13 mouse cellular contexts compared by ENCODE assay signal in the genomic region with DNA sequence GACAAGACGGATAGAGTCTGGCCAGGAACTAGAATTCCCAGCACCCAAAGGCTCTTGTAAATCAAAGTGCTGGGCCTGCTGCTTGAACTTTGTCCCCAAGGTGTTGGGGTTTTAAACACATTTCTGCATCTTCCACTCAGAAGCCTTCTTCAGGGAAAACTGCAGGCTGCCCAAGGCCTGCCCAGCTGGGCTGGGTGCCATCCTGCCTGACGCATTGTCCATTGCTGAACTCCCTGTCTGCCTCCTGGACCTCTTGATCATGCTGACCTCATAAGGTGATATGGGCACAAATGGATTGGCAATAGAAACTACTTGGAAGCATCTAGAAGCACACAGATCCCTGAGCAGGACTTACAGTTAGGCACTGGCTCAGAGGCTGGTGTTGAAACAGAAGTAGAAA. TPM values are rescaled to one million over a fixed set of nuclear protein-coding genes. Genes with fewer than 3 reads are reported as not detected.
A peak's percentile ranks its signal among the peaks of the same experiment; 100 is the strongest.
DNase-seq lines count a peak whose midpoint lies in the region; ATAC-seq lines count a peak whose summit lies in the region.
"Had no signal": no experiment of that assay in that cellular context is flagged by ENCODE, and none has a peak within 500 bp of the region (broad histone marks: within the 10 kb centered on the region; RNA-seq: fewer than 3 reads in every experiment).

No protein-coding gene starts in this region.

- DNase-seq in kidney, adult 11 months: peak; percentile 50
- DNase-seq in adrenal gland, postnatal 36 days: peak; percentile 53 to 55
- DNase-seq in cerebellum, postnatal 25 days: peak; percentile 42 to 70
- peak; percentile 56 to 73 for DNase-seq in kidney, postnatal 36 days
- DNase-seq in frontal cortex, postnatal 25 days (ENCODE audit: low spot score in 2 of 2): no peak
- no peak for DNase-seq in embryonic facial prominence, embryonic 10.5 days (ENCODE audit: low spot score)
- DNase-seq: thymus, adult 18-20 months had no signal

- no peak for ATAC-seq in kidney, embryonic 15.5 days (replicated peaks; ENCODE audit: low FRiP score)
- ATAC-seq: midbrain, embryonic 15.5 days had no signal

- no peak overlapping the region for H3K4me3 ChIP-seq in kidney, embryonic 15.5 days (replicated peaks)
- H3K4me3 ChIP-seq in embryonic facial prominence, embryonic 10.5 days: no peak overlapping the region
- H3K4me3 ChIP-seq: embryonic facial prominence, embryonic 13.5 days; forebrain, embryonic 12.5 days; midbrain, embryonic 15.5 days; neural tube, embryonic 12.5 days had no signal

- H3K27me3 ChIP-seq in kidney, embryonic 15.5 days: 0 out of 2 replicates have a peak, but pooled peaks cover 3% of the 10 kb centered on the region
- H3K27me3 ChIP-seq in embryonic facial prominence, embryonic 10.5 days (replicated peaks; ENCODE audit: low read depth, poor library complexity, severe bottlenecking): peaks cover 20% of the 10 kb centered on the region
- H3K27me3 ChIP-seq: midbrain, embryonic 15.5 days; neural tube, embryonic 12.5 days had no signal

- no peaks in the 10 kb centered on the region for H3K9me3 ChIP-seq in kidney, embryonic 15.5 days (replicated peaks)
- no peaks in the 10 kb centered on the region for H3K9me3 ChIP-seq in embryonic facial prominence, embryonic 10.5 days
- H3K9me3 ChIP-seq: embryonic facial prominence, embryonic 13.5 days; forebrain, embryonic 12.5 days; midbrain, embryonic 15.5 days; neural tube, embryonic 12.5 days had no signal

- H3K27ac ChIP-seq in kidney, embryonic 15.5 days: no peak overlapping the region
- H3K27ac ChIP-seq in embryonic facial prominence, embryonic 10.5 days (replicated peaks): no peak overlapping the region
- H3K27ac ChIP-seq: embryonic facial prominence, embryonic 13.5 days; forebrain, embryonic 12.5 days; macrophage; midbrain, embryonic 15.5 days; neural tube, embryonic 12.5 days had no signal

- no peaks in the 10 kb centered on the region for H3K36me3 ChIP-seq in kidney, embryonic 15.5 days
- H3K36me3 ChIP-seq in embryonic facial prominence, embryonic 10.5 days (replicated peaks): no peaks in the 10 kb centered on the region
- H3K36me3 ChIP-seq: embryonic facial prominence, embryonic 13.5 days; forebrain, embryonic 12.5 days; midbrain, embryonic 15.5 days; neural tube, embryonic 12.5 days had no signal

- H3K4me1 ChIP-seq in kidney, embryonic 15.5 days: peaks cover 22% of the 10 kb centered on the region
- H3K4me1 ChIP-seq in embryonic facial prominence, embryonic 10.5 days: peaks cover 30% of the 10 kb centered on the region

- 86% methylated on average over 2 of the region's 2 CpGs for WGBS in kidney, embryonic 15.5 days
- WGBS in embryonic facial prominence, embryonic 10.5 days: 92% methylated on average over 2 of the region's 2 CpGs

- H3K9ac ChIP-seq in kidney, embryonic 15.5 days: no peak overlapping the region
- H3K9ac ChIP-seq: embryonic facial prominence, embryonic 13.5 days; forebrain, embryonic 12.5 days; midbrain, embryonic 15.5 days; neural tube, embryonic 12.5 days had no signal

- H3K4me2 ChIP-seq in kidney, embryonic 15.5 days: no peak overlapping the region
- H3K4me2 ChIP-seq: forebrain, embryonic 12.5 days; neural tube, embryonic 12.5 days had no signal

RNA-seq across cellular contexts. Expression of a gene that starts 3.2 kb away (rescaled TPM):
- polyA plus RNA-seq in kidney, embryonic 15.5 days (2015; fragmentation: Nextera tagmentation; extraction: Ambion mirVana): 13.3 and 13.5 TPM in 2 replicates
- 10 to 100 TPM; 15.5 to 16.7 TPM for total RNA-seq in adrenal gland, postnatal 36 days (2021)
- 6.9 and 8.0 TPM in 2 replicates for polyA plus RNA-seq in embryonic facial prominence, embryonic 10.5 days (2016; fragmentation: Nextera tagmentation; extraction: Ambion mirVana)

Comparison
In these comparisons a context has a peak if more than half of its experiments do, and no peak if none do; other contexts are left out.
1. DNase-seq: peak in kidney, adult 11 months (single experiment), adrenal gland, postnatal 36 days (2 of 2), cerebellum, postnatal 25 days (2 of 2) and kidney, postnatal 36 days (2 of 2); none in frontal cortex, postnatal 25 days (0 of 2) and embryonic facial prominence, embryonic 10.5 days (single experiment).